In genomic region chr16:87575600-87575999, GRCm38 (mm10) we compare ENCODE assay signal across 12 mouse cellular contexts. TPM values are rescaled to one million over a fixed set of nuclear protein-coding genes. Genes with fewer than 3 reads are reported as not detected.
DNase-seq lines count a peak whose midpoint lies in the region; ATAC-seq lines count a peak whose summit lies in the region.
"Had no signal": no experiment of that assay in that cellular context is flagged by ENCODE, and none has a peak within 500 bp of the region (broad histone marks: within the 10 kb centered on the region; RNA-seq: fewer than 3 reads in every experiment).

No protein-coding gene starts in this region.

- peak; percentile 36 for DNase-seq in kidney, adult 11 months
- no peak for DNase-seq in kidney, postnatal 14 days
- no peak for DNase-seq in embryonic facial prominence, embryonic 11.5 days (ENCODE audit: low spot score)
- no peak for DNase-seq in ovary, adult 18-20 months (ENCODE audit: low spot score)
- DNase-seq: adrenal gland, adult 8-10 months; lung, adult 2 months; midbrain, embryonic 14.5 days; thymus, postnatal 36 days had no signal

- no peak overlapping the region for H3K9ac ChIP-seq in embryonic facial prominence, embryonic 11.5 days (replicated peaks; ENCODE audit: low read length)
- H3K9ac ChIP-seq in hindbrain, embryonic 13.5 days = no peak overlapping the region

- 60% methylated on average over 10 of the region's 10 CpGs for WGBS in embryonic facial prominence, embryonic 11.5 days
- 80% methylated on average over 10 of the region's 10 CpGs for WGBS in hindbrain, embryonic 13.5 days

- H3K4me1 ChIP-seq in embryonic facial prominence, embryonic 11.5 days (ENCODE audit: control insufficient read depth, insufficient read depth, low read length) = no peaks in the 10 kb centered on the region
- no peaks in the 10 kb centered on the region for H3K4me1 ChIP-seq in hindbrain, embryonic 13.5 days (replicated peaks)

- H3K36me3 ChIP-seq in embryonic facial prominence, embryonic 11.5 days (replicated peaks; ENCODE audit: control insufficient read depth, insufficient read depth, low read depth, low read length) = no peaks in the 10 kb centered on the region
- H3K36me3 ChIP-seq in hindbrain, embryonic 13.5 days = no peaks in the 10 kb centered on the region
- H3K36me3 ChIP-seq: G1E had no signal

- no peak overlapping the region for H3K4me3 ChIP-seq in embryonic facial prominence, embryonic 11.5 days (ENCODE audit: low read depth, low read length)
- no peak overlapping the region for H3K4me3 ChIP-seq in hindbrain, embryonic 13.5 days

- H3K4me2 ChIP-seq in embryonic facial prominence, embryonic 11.5 days (ENCODE audit: low read depth, low read length) = no peak overlapping the region
- H3K4me2 ChIP-seq in hindbrain, embryonic 13.5 days = no peak overlapping the region

- H3K27ac ChIP-seq in embryonic facial prominence, embryonic 11.5 days (replicated peaks; ENCODE audit: low read depth, low read length) = no peak overlapping the region
- H3K27ac ChIP-seq in hindbrain, embryonic 13.5 days = no peak overlapping the region

- ATAC-seq in embryonic facial prominence, embryonic 11.5 days (replicated peaks; ENCODE audit: insufficient number of reproducible peaks, low FRiP score, low TSS enrichment, low read depth) = 0 out of 2 replicates have a peak, but pooled peaks have one; percentile 44
- ATAC-seq in granulocyte monocyte progenitor cell, adult 5-6 weeks (replicated peaks; ENCODE audit: poor library complexity, severe bottlenecking) = peak; percentile 96
- peak; percentile 87 for ATAC-seq in megakaryocyte progenitor cell, adult 5-6 weeks (replicated peaks; ENCODE audit: poor library complexity)
- no peak for ATAC-seq in hindbrain, embryonic 13.5 days (ENCODE audit: low FRiP score)

- no peaks in the 10 kb centered on the region for H3K9me3 ChIP-seq in embryonic facial prominence, embryonic 11.5 days (replicated peaks; ENCODE audit: control insufficient read depth, low read length)
- no peaks in the 10 kb centered on the region for H3K9me3 ChIP-seq in hindbrain, embryonic 13.5 days
- H3K9me3 ChIP-seq: G1E had no signal

- H3K27me3 ChIP-seq in embryonic facial prominence, embryonic 11.5 days (ENCODE audit: control insufficient read depth, insufficient read depth, low read length) = no peaks in the 10 kb centered on the region
- no peaks in the 10 kb centered on the region for H3K27me3 ChIP-seq in hindbrain, embryonic 13.5 days

RNA-seq across cellular contexts. Expression of gene Map3k7cl, which starts 22.5 kb away (rescaled TPM):
- polyA plus RNA-seq in embryonic facial prominence, embryonic 11.5 days (2014; fragmentation: Nextera tagmentation; extraction: Ambion mirVana) = not detected in 2 replicates
- not detected in 2 replicates for total RNA-seq in granulocyte monocyte progenitor cell, adult 5-6 weeks (2014; fragmentation: Nextera tagmentation)
- total RNA-seq in granulocyte monocyte progenitor cell, adult 5-6 weeks (2017) = not detected in 2 replicates
- total RNA-seq in megakaryocyte progenitor cell, adult 5-6 weeks (2015) = not detected in 2 replicates
- total RNA-seq in megakaryocyte progenitor cell, adult 5-6 weeks (2017) = not detected in 2 replicates
- 0.10 TPM in 1 of 2 replicates, not detected in the other for polyA plus RNA-seq in hindbrain, embryonic 13.5 days (2015; fragmentation: Nextera tagmentation; extraction: Ambion mirVana)
- polyA plus RNA-seq: G1E; midbrain, embryonic 14.5 days had no signal
